Mouse (Mus musculus) heart, embryonic 12.5 days (tissue): ENCODE measurements around the gene Chek2. TPM values are rescaled to one million over a fixed set of nuclear protein-coding genes. Genes with fewer than 3 reads are reported as not detected.

Experiments
- ATAC-seq: fragments of 200-750 bp; cut with Nextera tagmentation; 2 replicates; pipeline ENCODE4 v1.8.0; 2017; ENCODE audit warnings: moderate TSS enrichment, moderate library complexity; ENCODE audit not compliant: insufficient number of reproducible peaks, low FRiP score
- H3K27ac ChIP-seq: fragments of 300-500 bp; sonication (generic); 2 replicates; pipeline ENCODE4 v1.5.1; 2016; ENCODE audit warnings: mild to moderate bottlenecking, moderate library complexity; ENCODE audit not compliant: poor library complexity, severe bottlenecking
- H3K27me3 ChIP-seq: fragments of 300-500 bp; sonication (generic); replicated peaks from 2 replicates; pipeline ENCODE4 v1.6.1; 2016; ENCODE audit warnings: mild to moderate bottlenecking, moderate library complexity
- H3K36me3 ChIP-seq: fragments of 300-500 bp; sonication (generic); 2 replicates; pipeline ENCODE4 v1.6.1; 2016; ENCODE audit warnings: mild to moderate bottlenecking, moderate library complexity
- H3K4me1 ChIP-seq: fragments of 300-500 bp; sonication (generic); replicated peaks from 2 replicates; pipeline ENCODE4 v1.6.1; 2016; ENCODE audit warnings: mild to moderate bottlenecking
- H3K4me2 ChIP-seq: fragments of 300-500 bp; sonication (generic); 2 replicates; pipeline ENCODE4 v1.6.1; 2016; ENCODE audit warnings: mild to moderate bottlenecking, moderate library complexity
- H3K4me3 ChIP-seq: fragments of 300-500 bp; sonication (generic); 2 replicates; pipeline ENCODE4 v1.5.1; 2016; ENCODE audit warnings: mild to moderate bottlenecking
- H3K9ac ChIP-seq: fragments of 300-500 bp; sonication (generic); 2 replicates; pipeline ENCODE4 v1.6.1; 2016; ENCODE audit warnings: mild to moderate bottlenecking, moderate library complexity
- H3K9me3 ChIP-seq: fragments of 300-500 bp; sonication (generic); replicated peaks from 2 replicates; pipeline ENCODE4 v1.6.1; 2016; ENCODE audit warnings: mild to moderate bottlenecking, moderate library complexity
- WGBS: fragments of 180-500 bp; shearing (Covaris S2); methylation state at CpG from one replicate; pipeline ENCODE4 v1.1.7; 2016; 5-methylcytosine and 5-hydroxymethylcytosine counted together
- polyA plus RNA-seq: library from polyadenylated mRNA; unstranded; fragments of >200 nt; fragmentation: Nextera tagmentation; extraction: Ambion mirVana; gene quantifications from 2 replicates; pipeline ENCODE4 v1.2.1, GENCODE M21; 2016

Gene Chek2
- polyA plus RNA-seq, 1 experiment from 2014 or later, result 19.4 TPM

- Histone ChIP-seq H3K9ac (no peak overlapping the region), H3K4me2 (no peak overlapping the region), H3K36me3 (peaks cover 9% of the 10 kb centered on the region), H3K4me3 (no peak overlapping the region), H3K27ac (no peak overlapping the region), H3K27me3 (no peaks in the 10 kb centered on the region), H3K4me1 (peaks cover 10% of the 10 kb centered on the region), H3K9me3 (no peaks in the 10 kb centered on the region; the same call in 1 of the 2 replicates)
- no peak for ATAC-seq
Measured at GRCm38 (mm10) chr5:110908879-110909278, 69.1 kb downstream of the Chek2 start.

GRCm38 (mm10) chr5:110909955-110910589, 70.3 kb downstream of the Chek2 start:
- Histone ChIP-seq H3K9ac (no peak overlapping the region), H3K4me3 (no peak overlapping the region), H3K36me3 (peaks cover 9% of the 10 kb centered on the region), H3K9me3 (no peaks in the 10 kb centered on the region; the same call in 1 of the 2 replicates), H3K27me3 (no peaks in the 10 kb centered on the region), H3K4me1 (peaks cover 10% of the 10 kb centered on the region), H3K27ac (no peak overlapping the region), H3K4me2 (no peak overlapping the region)
- ATAC-seq, result no peak
- 83% methylated on average over 4 of the region's 4 CpGs for WGBS

- WGBS, result 78% methylated on average over 11 of the region's 11 CpGs
- H3K27me3 ChIP-seq, result no peaks in the 10 kb centered on the region
- H3K4me3 ChIP-seq, result no peak overlapping the region
- no peaks in the 10 kb centered on the region for H3K9me3 ChIP-seq
- H3K36me3 ChIP-seq, result no peaks in the 10 kb centered on the region
- ATAC-seq, result no peak
- H3K27ac ChIP-seq, result no peak overlapping the region
- no peak overlapping the region for H3K9ac ChIP-seq
- H3K4me1 ChIP-seq, result peaks cover 16% of the 10 kb centered on the region
- no peak overlapping the region for H3K4me2 ChIP-seq
Measured at GRCm38 (mm10) chr5:110914859-110915258, 75.1 kb downstream of the Chek2 start.

GRCm38 (mm10) chr5:110916241-110916640, 76.5 kb downstream of the Chek2 start:
- H3K4me2 ChIP-seq, result no peak overlapping the region
- no peak overlapping the region for H3K9ac ChIP-seq
- no peaks in the 10 kb centered on the region for H3K9me3 ChIP-seq
- no peaks in the 10 kb centered on the region for H3K36me3 ChIP-seq
- no peaks in the 10 kb centered on the region for H3K27me3 ChIP-seq
- H3K4me3 ChIP-seq, result no peak overlapping the region
- 88% methylated on average over 3 of the region's 3 CpGs for WGBS
- no peak for ATAC-seq
- no peak overlapping the region for H3K27ac ChIP-seq
- H3K4me1 ChIP-seq, result peaks cover 16% of the 10 kb centered on the region

- ATAC-seq, result no peak
- H3K9ac ChIP-seq, result no peak overlapping the region
- H3K4me1 ChIP-seq, result peaks cover 16% of the 10 kb centered on the region
- H3K27me3 ChIP-seq, result no peaks in the 10 kb centered on the region
- 79% methylated on average over 4 of the region's 4 CpGs for whole genome bisulfite sequencing
- no peak overlapping the region for H3K4me2 ChIP-seq
- H3K27ac ChIP-seq, result no peak overlapping the region
- no peaks in the 10 kb centered on the region for H3K36me3 ChIP-seq
- H3K9me3 ChIP-seq, result no peaks in the 10 kb centered on the region
- H3K4me3 ChIP-seq, result no peak overlapping the region
Measured at GRCm38 (mm10) chr5:110919541-110919940, 79.8 kb downstream of the Chek2 start.

GRCm38 (mm10) chr5:110923336-110923735, 83.6 kb downstream of the Chek2 start:
- no peak for ATAC-seq
- H3K4me2 ChIP-seq, result no peak overlapping the region
- 13% methylated on average over 1 of the region's 1 CpGs for WGBS

More at GRCm38 (mm10) chr5:110923336-110923735, 83.6 kb downstream of the Chek2 start:
- H3K36me3 ChIP-seq, result no peaks in the 10 kb centered on the region
- no peaks in the 10 kb centered on the region for H3K9me3 ChIP-seq
- H3K4me1 ChIP-seq, result 0 out of 2 replicates have a peak, but pooled peaks cover 4% of the 10 kb centered on the region
- no peaks in the 10 kb centered on the region for H3K27me3 ChIP-seq
- no peak overlapping the region for H3K9ac ChIP-seq
- no peak overlapping the region for H3K4me3 ChIP-seq
- no peak overlapping the region for H3K27ac ChIP-seq

Other genes with a start within 250 kb of the Chek2 start
- 34.0 and 35.7 TPM in 2 replicates for gene Noc4l, start 186.6 kb upstream of the Chek2 start, polyA plus RNA-seq
- gene Ddx51, start 186.5 kb upstream of the Chek2 start, polyA plus RNA-seq, result 20.6 and 24.1 TPM in 2 replicates
- 32.1 and 32.7 TPM in 2 replicates for gene Ep400, start 69.3 kb upstream of the Chek2 start, polyA plus RNA-seq
- gene Pus1, start 59.3 kb upstream of the Chek2 start, polyA plus RNA-seq, result 33.8 and 37.8 TPM in 2 replicates
- gene Ulk1, start 29.9 kb upstream of the Chek2 start, polyA plus RNA-seq, result 17.4 TPM in 2 replicates
- 32.3 and 33.4 TPM in 2 replicates for gene Hscb, start 202 bp upstream of the Chek2 start, polyA plus RNA-seq
- 10.3 and 12.1 TPM in 2 replicates for gene Ttc28, start 39.8 kb downstream of the Chek2 start, polyA plus RNA-seq